Mouse (Mus musculus) MEL (cell line): Measurements from ENCODE around the gene Gm20696. TPM values are rescaled to one million over a fixed set of nuclear protein-coding genes. Genes with fewer than 3 reads are reported as not detected.

ENCODE experiments used
- DNase-seq: peaks from one replicate; pipeline ENCODE4 v3.0.0; 2011; ENCODE audit warnings: low read depth, low spot score
- H3K27ac ChIP-seq: 2 replicates; pipeline ENCODE4 v1.5.1; 2012; ENCODE audit warnings: low read depth, mild to moderate bottlenecking, control low read depth, low read length, moderate library complexity; ENCODE audit not compliant: control insufficient read depth
- H3K27me3 ChIP-seq, 2 experiments: fragments of 150-350 bp in 1 of 2; sonication (generic) in 1 of 2; 2 replicates each; pipeline ENCODE4 v1.6.1; 2012; ENCODE audit warnings: low read length in 2 of 2, mild to moderate bottlenecking in 2 of 2, improper control_type of control experiment in 1 of 2, moderate library complexity in 1 of 2; ENCODE audit not compliant: insufficient read depth in 2 of 2, control insufficient read depth in 1 of 2
- H3K36me3 ChIP-seq, 2 experiments: 2 replicates each; pipeline ENCODE4 v1.6.1; 2012 to 2014; ENCODE audit warnings: low read length in 2 of 2, improper control_type of control experiment in 1 of 2, inconsistent platforms in 1 of 2, mild to moderate bottlenecking in 1 of 2; ENCODE audit not compliant: insufficient read depth in 2 of 2, control insufficient read depth in 1 of 2
- H3K4me1 ChIP-seq, 2 experiments: fragments of 150-350 bp in 1 of 2; sonication (generic) in 1 of 2; 2 replicates each; pipeline ENCODE4 v1.6.1; 2012; ENCODE audit warnings: low read length in 2 of 2, improper control_type of control experiment in 1 of 2, mild to moderate bottlenecking in 1 of 2; ENCODE audit not compliant: insufficient read depth in 2 of 2, control insufficient read depth in 1 of 2
- H3K4me3 ChIP-seq, 2 experiments: fragments of 150-350 bp in 1 of 2; sonication (generic) in 1 of 2; 2 replicates each; pipeline ENCODE4 v1.5.1; 2012; ENCODE audit warnings: low read depth in 2 of 2, low read length in 2 of 2, mild to moderate bottlenecking in 2 of 2, moderate library complexity in 2 of 2, control low read depth in 1 of 2, improper control_type of control experiment in 1 of 2; ENCODE audit not compliant: control insufficient read depth in 1 of 2, insufficient read depth in 1 of 2
- H3K79me2 ChIP-seq: 2 replicates; pipeline ENCODE4 v1.6.1; 2012; ENCODE audit warnings: mild to moderate bottlenecking, low read length, moderate library complexity; ENCODE audit not compliant: control insufficient read depth, poor library complexity, insufficient read depth
- H3K9ac ChIP-seq: 2 replicates; pipeline ENCODE4 v1.6.1; 2012; ENCODE audit warnings: low read depth, mild to moderate bottlenecking, control low read depth, low read length, moderate library complexity; ENCODE audit not compliant: control insufficient read depth, poor library complexity, severe bottlenecking
- H3K9me3 ChIP-seq: fragments of 150-350 bp; sonication (generic); replicated peaks from 2 replicates; pipeline ENCODE4 v1.6.1; 2012; ENCODE audit warnings: mild to moderate bottlenecking, low read length, improper control_type of control experiment, moderate library complexity; ENCODE audit not compliant: insufficient read depth
- CHD2 ChIP-seq: IDR thresholded peaks from 2 replicates; pipeline ENCODE4 v1.6.1; 2011; ENCODE audit warnings: low read length, improper control_type of control experiment
- CTCF ChIP-seq, 3 experiments: IDR thresholded peaks in 2 of 3; conservative IDR thresholded peaks in 1 of 3; 2 replicates each; pipeline ENCODE4 v1.5.1; 2011 to 2012; ENCODE audit warnings: low read length in 3 of 3, low read depth in 2 of 3, mild to moderate bottlenecking in 2 of 3, improper control_type of control experiment in 1 of 3, inconsistent platforms in 1 of 3, mixed read lengths in 1 of 3, moderate library complexity in 1 of 3; ENCODE audit not compliant: control insufficient read depth in 1 of 3, insufficient read depth in 1 of 3, poor library complexity in 1 of 3, severe bottlenecking in 1 of 3
- E2F4 ChIP-seq: IDR thresholded peaks from 2 replicates; pipeline ENCODE4 v1.6.1; 2011; ENCODE audit warnings: low read depth, low read length, improper control_type of control experiment, borderline replicate concordance
- ELF1 ChIP-seq: IDR thresholded peaks from 2 replicates; pipeline ENCODE4 v1.6.1; 2014; ENCODE audit warnings: low read depth, mild to moderate bottlenecking, inconsistent platforms, low read length, improper control_type of control experiment, moderate library complexity
- ETS1 ChIP-seq: IDR thresholded peaks from 2 replicates; pipeline ENCODE4 v1.6.1; 2012; ENCODE audit warnings: low read depth, mild to moderate bottlenecking, inconsistent platforms, low read length, improper control_type of control experiment, moderate library complexity
- GABPA ChIP-seq: IDR thresholded peaks from 2 replicates; pipeline ENCODE4 v1.6.1; 2012; ENCODE audit warnings: low read depth, mild to moderate bottlenecking, inconsistent platforms, low read length, improper control_type of control experiment, moderate library complexity
- GATA1 ChIP-seq: IDR thresholded peaks from 2 replicates; pipeline ENCODE4 v1.6.1; 2011; ENCODE audit warnings: low read depth, low read length, improper control_type of control experiment
- HCFC1 ChIP-seq: IDR thresholded peaks from 2 replicates; pipeline ENCODE4 v1.6.1; 2012; ENCODE audit warnings: low read depth, mild to moderate bottlenecking, inconsistent platforms, low read length, improper control_type of control experiment, moderate library complexity
- KAT2A ChIP-seq: conservative IDR thresholded peaks from 2 replicates; pipeline ENCODE4 v1.6.1; 2012; ENCODE audit warnings: low read depth, low read length, improper control_type of control experiment, inconsistent platforms
- MAFK ChIP-seq: IDR thresholded peaks from 2 replicates; pipeline ENCODE4 v1.6.1; 2011; ENCODE audit warnings: low read depth, mild to moderate bottlenecking, low read length, improper control_type of control experiment, borderline replicate concordance
- MAZ ChIP-seq: IDR thresholded peaks from 2 replicates; pipeline ENCODE4 v1.6.1; 2012; ENCODE audit warnings: low read depth, mild to moderate bottlenecking, inconsistent platforms, low read length, improper control_type of control experiment
- MEF2A ChIP-seq: IDR thresholded peaks from 2 replicates; pipeline ENCODE4 v1.6.1; 2014; ENCODE audit warnings: low read depth, mild to moderate bottlenecking, inconsistent platforms, low read length, improper control_type of control experiment; ENCODE audit not compliant: poor library complexity, insufficient replicate concordance, severe bottlenecking; ENCODE audit errors: extremely low read depth
- MYB ChIP-seq: IDR thresholded peaks from 2 replicates; pipeline ENCODE4 v1.6.1; 2011; ENCODE audit warnings: mild to moderate bottlenecking, low read depth, low read length, improper control_type of control experiment
- NRF1 ChIP-seq: IDR thresholded peaks from 2 replicates; pipeline ENCODE4 v1.6.1; 2014; ENCODE audit warnings: low read depth, mild to moderate bottlenecking, inconsistent platforms, low read length, improper control_type of control experiment, moderate library complexity; ENCODE audit not compliant: poor library complexity, insufficient read depth, severe bottlenecking
- POLR2AphosphoS2 ChIP-seq: IDR thresholded peaks from 2 replicates; pipeline ENCODE4 v1.6.1; 2011; ENCODE audit warnings: low read length, improper control_type of control experiment
- POLR2AphosphoS5 ChIP-seq: IDR thresholded peaks from 2 replicates; pipeline ENCODE4 v1.6.1; 2012; ENCODE audit warnings: low read depth, borderline replicate concordance, mild to moderate bottlenecking, inconsistent platforms, low read length, moderate library complexity, mixed read lengths
- RCOR1 ChIP-seq: IDR thresholded peaks from 2 replicates; pipeline ENCODE4 v1.6.1; 2012; ENCODE audit warnings: low read depth, mild to moderate bottlenecking, inconsistent platforms, low read length, improper control_type of control experiment
- SMC3 ChIP-seq: IDR thresholded peaks from 2 replicates; pipeline ENCODE4 v1.6.1; 2011; ENCODE audit warnings: low read depth, low read length, improper control_type of control experiment
- TAL1 ChIP-seq: IDR thresholded peaks from 2 replicates; pipeline ENCODE4 v1.6.1; 2012; ENCODE audit warnings: mild to moderate bottlenecking, inconsistent platforms, low read length, moderate library complexity, mixed read lengths
- TCF12 ChIP-seq: IDR thresholded peaks from 2 replicates; pipeline ENCODE4 v1.6.1; 2014; ENCODE audit warnings: low read depth, mild to moderate bottlenecking, inconsistent platforms, low read length, improper control_type of control experiment, moderate library complexity
- USF2 ChIP-seq, 2 experiments: IDR thresholded peaks; 2 replicates each; pipeline ENCODE4 v1.6.1; 2011 to 2012; ENCODE audit warnings: improper control_type of control experiment in 2 of 2, low read length in 2 of 2, borderline replicate concordance in 1 of 2, inconsistent platforms in 1 of 2, low read depth in 1 of 2, mild to moderate bottlenecking in 1 of 2; ENCODE audit not compliant: insufficient read depth in 1 of 2
- ZNF384 ChIP-seq: IDR thresholded peaks from 2 replicates; pipeline ENCODE4 v1.6.1; 2012; ENCODE audit warnings: low read depth, mild to moderate bottlenecking, inconsistent platforms, low read length, improper control_type of control experiment
- polyA plus RNA-seq, 2 experiments: library from polyadenylated mRNA; stranded (reverse) in 1 of 2; unstranded in 1 of 2; fragments of >175 nt in 1 of 2; fragments of >200 nt in 1 of 2; gene quantifications; 2 replicates each; pipeline versions ENCODE4 v1.2.1 to v1.2.4; 2012; ENCODE audit warnings: low replicate concordance in 2 of 2, low read depth in 1 of 2; ENCODE audit not compliant: insufficient read length in 2 of 2, insufficient read depth in 1 of 2, missing spikeins in 1 of 2
- total RNA-seq: library from RNA; depleted of rRNA; stranded (reverse); fragments of 300-350 nt; gene quantifications from 2 replicates; pipeline ENCODE4 v1.2.3, GENCODE M21; 2012

The Gm20696 gene
- total and polyA plus RNA-seq, 3 experiments: 0.07 to 0.39 TPM; not detected in 1

- Histone ChIP-seq H3K9ac (no peak overlapping the region), H3K4me3 (no peak overlapping the region), H3K36me3 (peaks cover 0 to 7% of the 10 kb centered on the region in 2 experiments; a peak in 3 of 4 replicates), H3K27ac (no peak overlapping the region), H3K27me3 (no peaks in the 10 kb centered on the region), H3K79me2 (no peaks in the 10 kb centered on the region), H3K4me1 (0 out of 4 replicates have a peak, but pooled peaks cover 0 to 7% of the 10 kb centered on the region in 2 experiments), H3K9me3 (no peaks in the 10 kb centered on the region)
- DNase-seq: no peak
- no peak for TF ChIP-seq HCFC1
- no peak for TF ChIP-seq NRF1
- no peak for TF ChIP-seq TCF12
- no peak for TF ChIP-seq GATA1
- TF ChIP-seq SMC3: no peak
- TF ChIP-seq CTCF (IDR thresholded peaks at IDR 0.05 in 2 of 3, conservative IDR thresholded peaks at IDR 0.05 in 1 of 3; ENCODE audit: control insufficient read depth in 1 of 3, insufficient read depth in 1 of 3, low read depth in 2 of 3, low read length in 3 of 3, poor library complexity in 1 of 3, severe bottlenecking in 1 of 3): no peak
- no peak for TF ChIP-seq ELF1
- TF ChIP-seq CHD2: no peak
- no peak for TF ChIP-seq RCOR1
- no peak for TF ChIP-seq ETS1
- no peak for TF ChIP-seq ZNF384
- no peak for TF ChIP-seq MEF2A
- TF ChIP-seq TAL1: no peak
- no peak for TF ChIP-seq USF2 (IDR thresholded peaks at IDR 0.05; ENCODE audit: borderline replicate concordance in 1 of 2, insufficient read depth in 1 of 2, low read depth in 1 of 2, low read length in 2 of 2)
- TF ChIP-seq POLR2AphosphoS2: no peak
- no peak for TF ChIP-seq GABPA
- no peak for TF ChIP-seq KAT2A
- TF ChIP-seq MAFK: no peak
- no peak for TF ChIP-seq MAZ
Measured at GRCm38 (mm10) chr6:99500570-99501270, 165.9 kb downstream of the Gm20696 start.

GRCm38 (mm10) chr6:99498082-99498481 is 168.5 kb downstream of the Gm20696 start:
- Histone ChIP-seq H3K9ac (no peak overlapping the region), H3K36me3 (peaks cover 0 to 14% of the 10 kb centered on the region in 2 experiments; a peak in 2 of 4 replicates), H3K4me3 (no peak overlapping the region), H3K27ac (no peak overlapping the region), H3K9me3 (no peaks in the 10 kb centered on the region), H3K79me2 (no peaks in the 10 kb centered on the region), H3K4me1 (peaks cover 2 to 10% of the 10 kb centered on the region in 2 experiments; a peak in 3 of 4 replicates), H3K27me3 (no peaks in the 10 kb centered on the region)
- TF ChIP-seq RCOR1 (no peak), MYB (no peak), MAZ (no peak), E2F4 (no peak), POLR2AphosphoS5 (no peak), SMC3 (no peak)
- DNase-seq: no peak
